Mouse (Mus musculus): ENCODE measurements at regions not wholly inside any gene's neighbourhood (a gene's known extent, or its start where the extent isn't known, plus 50 kb on each side); places are given as distances from the start of the nearest gene placed in this dataset.

DNA sequence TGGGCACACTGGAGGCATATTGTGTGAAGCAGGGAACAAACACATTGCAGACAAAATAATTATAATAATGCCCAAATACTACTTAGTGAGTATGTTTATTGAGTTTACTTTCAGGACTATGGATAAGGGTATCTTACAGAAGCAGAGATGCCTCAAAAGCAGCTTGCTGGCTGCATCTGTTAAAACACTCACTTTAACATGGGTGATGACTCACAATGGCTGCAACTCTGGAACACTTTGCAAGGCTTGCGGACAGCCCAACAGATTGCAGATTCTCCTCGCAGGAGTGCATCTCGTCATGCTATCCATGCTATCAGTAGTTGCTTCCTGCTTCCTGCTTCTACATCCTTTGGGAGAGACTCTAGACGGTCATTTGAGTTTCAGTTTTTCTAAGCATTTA is 373.2 kb upstream of the Arpp21 start:
- Histone ChIP-seq H3K4me3 (ENCODE audit: insufficient read depth, low read length) (no peak overlapping the region), H3K27ac (ENCODE audit: insufficient read depth, low read length) (no peak overlapping the region), H3K4me1 (ENCODE audit: control insufficient read depth, insufficient read depth, low read length) (no peaks in the 10 kb centered on the region)
- TF ChIP-seq CTCF (IDR thresholded peaks at IDR 0.05; ENCODE audit: extremely low read depth, insufficient read depth, low read length) (no peak), POLR2A (IDR thresholded peaks at IDR 0.05; ENCODE audit: extremely low read depth, insufficient read depth, low read length) (no peak)

- H3K27ac ChIP-seq (ENCODE audit: insufficient read depth, low read length), result no peak overlapping the region
- TF ChIP-seq CTCF (IDR thresholded peaks at IDR 0.05; ENCODE audit: extremely low read depth, insufficient read depth, low read length) (no peak), POLR2A (IDR thresholded peaks at IDR 0.05; ENCODE audit: extremely low read depth, insufficient read depth, low read length) (no peak)
- H3K4me1 ChIP-seq (ENCODE audit: control insufficient read depth, insufficient read depth, low read length), result no peaks in the 10 kb centered on the region
- H3K4me3 ChIP-seq (ENCODE audit: insufficient read depth, low read length), result no peak overlapping the region
These were observed 371.5 kb upstream of the Arpp21 start for GRCm38 (mm10) chr9:112607221-112607620.

DNA sequence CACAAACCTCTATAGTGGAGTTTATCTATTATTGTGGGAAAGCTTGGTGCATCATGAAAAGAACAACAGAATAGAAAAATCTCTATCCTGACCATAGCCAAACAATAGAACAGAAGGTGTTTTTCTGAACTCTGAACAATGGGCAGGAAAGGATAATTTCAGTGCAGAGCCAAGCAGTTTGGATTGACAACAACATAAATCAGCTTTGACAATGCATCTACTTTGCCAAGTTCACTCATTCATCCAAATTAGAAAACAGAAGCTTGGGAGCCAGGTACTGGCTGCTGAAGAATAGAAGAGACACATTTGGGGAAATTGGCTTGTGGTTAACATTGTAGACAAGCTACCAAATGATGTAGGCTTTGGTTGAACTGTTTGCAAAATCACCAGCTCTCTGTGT is 360.0 kb upstream of the Arpp21 start:
- H3K4me3 ChIP-seq (ENCODE audit: insufficient read depth, low read length), result no peak overlapping the region
- H3K27ac ChIP-seq (ENCODE audit: insufficient read depth, low read length), result no peak overlapping the region
- TF ChIP-seq CTCF (IDR thresholded peaks at IDR 0.05; ENCODE audit: extremely low read depth, insufficient read depth, low read length), result no peak
- no peak for TF ChIP-seq POLR2A (IDR thresholded peaks at IDR 0.05; ENCODE audit: extremely low read depth, insufficient read depth, low read length)
- H3K4me1 ChIP-seq (ENCODE audit: control insufficient read depth, insufficient read depth, low read length), result no peaks in the 10 kb centered on the region

DNA sequence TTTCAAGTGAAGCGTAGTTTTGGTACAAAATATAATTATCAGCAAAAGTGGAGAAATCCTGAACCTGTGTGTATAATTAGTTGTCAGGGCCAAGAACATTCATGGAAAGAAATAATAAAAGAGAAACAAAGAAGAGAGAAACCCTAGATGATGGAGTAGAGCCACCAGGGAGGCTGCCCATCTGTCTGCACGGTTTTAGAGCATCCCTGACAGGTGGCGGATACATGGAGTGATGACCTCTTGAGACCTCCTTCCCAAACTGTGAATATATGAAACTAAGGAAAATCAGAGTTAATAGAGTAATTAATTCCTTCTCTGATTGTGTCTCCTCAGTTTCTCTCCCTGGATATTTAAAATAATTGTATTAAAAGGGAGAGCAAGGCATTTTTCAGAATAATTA is 354.5 kb upstream of the Arpp21 start:
- no peak overlapping the region for H3K27ac ChIP-seq (ENCODE audit: insufficient read depth, low read length)
- TF ChIP-seq CTCF (IDR thresholded peaks at IDR 0.05; ENCODE audit: extremely low read depth, insufficient read depth, low read length) (no peak), POLR2A (IDR thresholded peaks at IDR 0.05; ENCODE audit: extremely low read depth, insufficient read depth, low read length) (no peak)
- H3K4me3 ChIP-seq (ENCODE audit: insufficient read depth, low read length), result no peak overlapping the region
- H3K4me1 ChIP-seq (ENCODE audit: control insufficient read depth, insufficient read depth, low read length), result no peaks in the 10 kb centered on the region

- Histone ChIP-seq H3K4me3 (ENCODE audit: insufficient read depth, low read length) (no peak overlapping the region), H3K4me1 (ENCODE audit: control insufficient read depth, insufficient read depth, low read length) (no peaks in the 10 kb centered on the region), H3K27ac (ENCODE audit: insufficient read depth, low read length) (no peak overlapping the region)
- no peak for TF ChIP-seq CTCF (IDR thresholded peaks at IDR 0.05; ENCODE audit: extremely low read depth, insufficient read depth, low read length)
- no peak for TF ChIP-seq POLR2A (IDR thresholded peaks at IDR 0.05; ENCODE audit: extremely low read depth, insufficient read depth, low read length)
These were observed 337.6 kb upstream of the Arpp21 start for GRCm38 (mm10) chr9:112573316-112573715.

GRCm38 (mm10) chr9:112561348-112561747 is 325.6 kb upstream of the Arpp21 start:
- Histone ChIP-seq H3K27ac (ENCODE audit: insufficient read depth, low read length) (no peak overlapping the region), H3K4me1 (ENCODE audit: control insufficient read depth, insufficient read depth, low read length) (no peaks in the 10 kb centered on the region), H3K4me3 (ENCODE audit: insufficient read depth, low read length) (no peak overlapping the region)
- TF ChIP-seq POLR2A (IDR thresholded peaks at IDR 0.05; ENCODE audit: extremely low read depth, insufficient read depth, low read length), result no peak
- TF ChIP-seq CTCF (IDR thresholded peaks at IDR 0.05; ENCODE audit: extremely low read depth, insufficient read depth, low read length), result no peak

DNA sequence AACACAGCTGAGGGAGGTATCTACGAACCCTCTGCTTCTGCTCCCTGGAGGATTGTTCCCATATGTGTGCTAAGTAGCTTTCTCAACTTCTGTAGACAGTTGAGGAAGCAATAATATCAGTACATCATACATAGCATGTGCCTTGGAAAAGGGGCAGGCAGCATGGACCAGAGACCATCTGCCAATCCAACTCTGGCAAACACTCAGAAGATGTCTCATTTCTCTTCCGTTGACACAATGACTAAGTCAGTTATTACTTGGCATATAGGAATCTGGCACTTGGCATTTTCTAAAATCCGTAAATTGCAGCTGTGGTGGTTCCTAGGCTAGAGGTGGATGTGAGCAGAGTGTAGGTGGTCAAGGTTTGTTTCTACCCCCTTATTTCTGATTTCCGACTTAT is 324.5 kb upstream of the Arpp21 start:
- TF ChIP-seq CTCF (IDR thresholded peaks at IDR 0.05; ENCODE audit: extremely low read depth, insufficient read depth, low read length), result no peak
- no peak for TF ChIP-seq POLR2A (IDR thresholded peaks at IDR 0.05; ENCODE audit: extremely low read depth, insufficient read depth, low read length)
- H3K27ac ChIP-seq (ENCODE audit: insufficient read depth, low read length), result no peak overlapping the region

DNA sequence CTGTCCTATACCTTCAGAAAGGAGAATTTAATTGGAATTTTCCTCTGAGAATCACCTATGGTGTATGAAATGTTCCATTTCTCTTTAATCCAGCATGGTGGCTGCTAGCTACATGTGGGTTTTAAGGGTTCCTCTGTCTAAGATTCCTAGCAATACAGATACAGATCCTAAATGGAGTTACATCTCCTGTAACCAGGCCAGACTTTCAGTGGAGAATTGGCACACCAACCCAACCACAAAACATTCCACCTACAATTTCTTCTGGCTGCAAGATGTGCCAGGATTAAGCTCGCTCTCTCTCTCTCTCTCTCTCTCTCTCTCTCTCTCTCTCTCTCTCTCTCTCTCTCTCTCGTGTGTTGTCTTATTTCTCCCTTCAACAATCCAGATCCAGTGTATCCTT is 302.2 kb upstream of the Arpp21 start:
- TF ChIP-seq POLR2A (IDR thresholded peaks at IDR 0.05; ENCODE audit: extremely low read depth, insufficient read depth, low read length) (no peak), CTCF (IDR thresholded peaks at IDR 0.05; ENCODE audit: extremely low read depth, insufficient read depth, low read length) (no peak)
- H3K4me3 ChIP-seq (ENCODE audit: insufficient read depth, low read length), result no peak overlapping the region
- H3K4me1 ChIP-seq (ENCODE audit: control insufficient read depth, insufficient read depth, low read length), result no peaks in the 10 kb centered on the region
- H3K27ac ChIP-seq (ENCODE audit: insufficient read depth, low read length), result no peak overlapping the region

More for the DNA sequence above, 324.5 kb upstream of the Arpp21 start:
- Histone ChIP-seq H3K4me3 (ENCODE audit: insufficient read depth, low read length) (no peak overlapping the region), H3K4me1 (ENCODE audit: control insufficient read depth, insufficient read depth, low read length) (no peaks in the 10 kb centered on the region)

DNA sequence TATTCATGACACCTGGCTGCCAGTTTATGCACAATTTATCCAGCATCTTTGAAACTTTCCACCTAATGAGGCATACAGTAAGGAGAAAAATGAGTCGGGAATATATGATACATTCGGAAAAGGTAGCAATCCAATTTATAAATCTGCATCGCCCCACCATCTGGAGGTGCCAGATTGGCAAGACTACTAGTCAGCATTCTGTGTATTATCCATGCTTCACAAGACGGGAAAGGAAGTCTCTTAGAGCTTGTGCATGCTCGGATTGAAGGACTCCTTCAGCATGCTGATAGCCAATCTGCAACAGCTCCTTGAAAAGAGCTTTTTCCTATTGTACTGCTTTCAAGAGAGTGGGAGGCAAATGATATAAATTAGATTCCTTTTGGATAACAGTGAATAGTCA is 289.6 kb upstream of the Arpp21 start:
- no peak overlapping the region for H3K27ac ChIP-seq (ENCODE audit: insufficient read depth, low read length)

DNA sequence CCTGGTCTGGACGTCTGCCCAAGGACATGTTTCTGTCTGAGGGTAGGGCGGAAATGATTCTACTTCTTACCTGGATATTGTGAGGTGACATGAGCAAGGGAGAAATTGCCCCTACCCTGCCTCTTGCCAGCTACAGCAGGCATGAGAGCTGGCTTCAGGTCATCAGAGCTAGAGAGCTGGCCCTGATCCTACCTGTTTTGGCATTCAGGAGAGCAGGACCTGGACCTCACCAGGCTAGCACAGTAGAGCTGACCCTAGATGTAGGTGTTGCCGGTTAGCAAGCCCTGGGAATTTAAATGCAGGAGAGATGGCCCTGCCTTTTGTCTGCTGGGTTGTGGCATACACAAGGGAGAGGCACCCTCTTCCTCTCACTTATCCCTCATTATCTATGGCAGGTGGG is 287.5 kb upstream of the Arpp21 start:
- TF ChIP-seq POLR2A (IDR thresholded peaks at IDR 0.05; ENCODE audit: extremely low read depth, insufficient read depth, low read length), result no peak
- TF ChIP-seq CTCF (IDR thresholded peaks at IDR 0.05; ENCODE audit: extremely low read depth, insufficient read depth, low read length), result no peak
- H3K4me3 ChIP-seq (ENCODE audit: insufficient read depth, low read length), result no peak overlapping the region
- H3K4me1 ChIP-seq (ENCODE audit: control insufficient read depth, insufficient read depth, low read length), result no peaks in the 10 kb centered on the region
- H3K27ac ChIP-seq (ENCODE audit: insufficient read depth, low read length), result no peak overlapping the region

More for the DNA sequence above, 289.6 kb upstream of the Arpp21 start:
- Histone ChIP-seq H3K4me3 (ENCODE audit: insufficient read depth, low read length) (no peak overlapping the region), H3K4me1 (ENCODE audit: control insufficient read depth, insufficient read depth, low read length) (no peaks in the 10 kb centered on the region)
- TF ChIP-seq CTCF (IDR thresholded peaks at IDR 0.05; ENCODE audit: extremely low read depth, insufficient read depth, low read length), result no peak
- TF ChIP-seq POLR2A (IDR thresholded peaks at IDR 0.05; ENCODE audit: extremely low read depth, insufficient read depth, low read length), result no peak

DNA sequence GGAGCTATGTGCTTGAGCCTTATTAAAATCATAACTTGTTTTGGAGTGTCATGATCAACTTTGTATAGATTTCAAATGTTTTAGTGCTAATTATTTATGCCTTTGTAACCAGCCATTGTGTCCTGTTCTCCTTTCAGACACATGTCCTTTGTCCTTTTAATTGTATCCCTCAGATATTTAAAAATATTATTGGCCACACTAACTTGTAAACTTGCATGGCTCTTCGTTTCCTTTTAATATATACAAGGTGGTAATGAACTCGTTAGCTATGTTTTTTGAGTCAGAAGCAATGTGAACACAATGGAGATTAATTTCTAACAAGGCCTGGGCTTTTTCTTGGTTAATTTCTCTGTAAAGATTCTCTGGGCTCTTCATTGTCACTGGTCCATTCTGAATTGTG is 275.0 kb upstream of the Arpp21 start:
- H3K4me3 ChIP-seq (ENCODE audit: insufficient read depth, low read length), result no peak overlapping the region
- H3K4me1 ChIP-seq (ENCODE audit: control insufficient read depth, insufficient read depth, low read length), result no peaks in the 10 kb centered on the region
- no peak overlapping the region for H3K27ac ChIP-seq (ENCODE audit: insufficient read depth, low read length)
- TF ChIP-seq POLR2A (IDR thresholded peaks at IDR 0.05; ENCODE audit: extremely low read depth, insufficient read depth, low read length) (no peak), CTCF (IDR thresholded peaks at IDR 0.05; ENCODE audit: extremely low read depth, insufficient read depth, low read length) (no peak)
